Mouse (Mus musculus): ENCODE measurements at regions not wholly inside any gene's neighbourhood (a gene's known extent, or its start where the extent isn't known, plus 50 kb on each side); places are given as distances from the start of the nearest gene placed in this dataset.
"Not testable (repeated sequence)": the region's sequence is repeated elsewhere in the genome, so short reads cannot be mapped to it uniquely, and the experiment has no call there.

DNA sequence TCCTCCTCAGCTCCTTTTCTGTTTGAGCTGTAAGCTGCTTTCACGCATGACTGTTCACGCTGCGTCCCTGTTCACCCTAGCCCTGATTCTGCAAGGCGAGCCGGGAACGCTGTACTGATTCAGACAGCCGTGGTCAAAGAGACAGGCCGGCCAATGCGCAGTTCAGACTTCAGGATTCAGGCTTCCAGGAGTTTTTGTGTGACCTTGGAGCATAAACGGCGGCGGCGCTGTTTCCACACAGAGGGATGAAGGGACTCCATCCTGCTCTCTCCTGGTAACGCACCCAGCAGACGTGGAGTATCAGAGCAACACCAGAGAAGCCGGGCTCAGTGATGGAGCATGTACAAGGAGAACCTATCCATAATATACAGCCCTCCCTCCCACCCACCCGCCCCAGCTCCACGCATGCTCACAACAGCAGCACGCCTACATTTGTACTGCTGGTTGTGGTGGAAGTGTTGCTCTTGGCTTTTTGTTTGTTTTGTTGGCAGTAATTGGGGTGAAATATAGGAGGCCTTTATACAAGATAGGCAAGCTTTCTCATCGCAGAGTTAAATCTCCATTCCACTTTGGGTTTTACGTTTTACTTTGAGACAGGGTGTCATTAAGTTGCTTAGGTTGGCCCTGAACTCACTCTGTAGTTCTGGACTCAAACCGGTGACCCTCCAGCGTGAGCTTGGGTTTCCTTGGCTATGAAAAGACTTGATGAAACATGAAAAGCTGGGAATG, 98.6 kb upstream of the Cpsf6 start:
- DNase-seq (ENCODE audit: low read depth, low spot score), result no peak

DNA sequence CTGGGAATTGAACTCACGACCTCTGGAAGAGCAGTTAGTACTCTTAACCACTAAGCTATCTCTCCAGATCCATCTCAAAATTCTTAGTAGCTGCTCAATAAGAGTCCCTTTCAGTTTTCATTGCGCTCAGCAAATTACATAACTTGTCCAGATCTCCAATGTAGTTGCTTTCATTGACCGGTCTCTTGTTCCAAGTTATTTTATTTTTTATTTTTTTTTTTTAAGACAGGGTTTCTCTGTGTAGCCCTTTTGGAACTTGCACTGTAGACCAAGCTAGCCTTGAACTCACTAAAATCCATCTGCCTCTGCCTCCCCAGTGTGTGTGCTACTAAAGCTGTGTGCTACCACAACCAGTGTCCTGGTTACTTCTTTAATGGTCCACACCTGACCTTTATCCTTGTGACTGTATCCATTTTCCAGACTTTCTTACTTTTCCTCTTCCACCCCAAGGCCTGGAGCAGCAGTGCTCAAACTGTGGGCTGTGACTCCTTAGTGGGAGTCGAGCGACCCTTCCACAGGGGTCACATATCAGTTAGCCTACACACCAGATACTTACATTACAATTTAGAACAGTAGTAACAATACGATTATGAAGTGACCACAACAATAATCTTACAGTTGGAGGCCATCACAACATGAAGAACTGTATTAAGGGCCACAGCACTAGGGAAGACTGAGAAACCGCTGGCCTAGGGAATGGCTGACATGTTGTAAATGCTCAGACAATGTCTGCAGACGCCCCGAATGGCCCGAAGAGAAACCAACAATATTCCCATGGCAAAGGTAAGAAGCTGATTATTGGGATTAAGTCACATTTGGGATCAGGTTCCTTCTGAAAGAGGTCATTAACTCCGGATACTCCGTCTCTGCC, 97.8 kb upstream of the Cpsf6 start:
- DNase-seq (ENCODE audit: low read depth, low spot score), result no peak

DNA sequence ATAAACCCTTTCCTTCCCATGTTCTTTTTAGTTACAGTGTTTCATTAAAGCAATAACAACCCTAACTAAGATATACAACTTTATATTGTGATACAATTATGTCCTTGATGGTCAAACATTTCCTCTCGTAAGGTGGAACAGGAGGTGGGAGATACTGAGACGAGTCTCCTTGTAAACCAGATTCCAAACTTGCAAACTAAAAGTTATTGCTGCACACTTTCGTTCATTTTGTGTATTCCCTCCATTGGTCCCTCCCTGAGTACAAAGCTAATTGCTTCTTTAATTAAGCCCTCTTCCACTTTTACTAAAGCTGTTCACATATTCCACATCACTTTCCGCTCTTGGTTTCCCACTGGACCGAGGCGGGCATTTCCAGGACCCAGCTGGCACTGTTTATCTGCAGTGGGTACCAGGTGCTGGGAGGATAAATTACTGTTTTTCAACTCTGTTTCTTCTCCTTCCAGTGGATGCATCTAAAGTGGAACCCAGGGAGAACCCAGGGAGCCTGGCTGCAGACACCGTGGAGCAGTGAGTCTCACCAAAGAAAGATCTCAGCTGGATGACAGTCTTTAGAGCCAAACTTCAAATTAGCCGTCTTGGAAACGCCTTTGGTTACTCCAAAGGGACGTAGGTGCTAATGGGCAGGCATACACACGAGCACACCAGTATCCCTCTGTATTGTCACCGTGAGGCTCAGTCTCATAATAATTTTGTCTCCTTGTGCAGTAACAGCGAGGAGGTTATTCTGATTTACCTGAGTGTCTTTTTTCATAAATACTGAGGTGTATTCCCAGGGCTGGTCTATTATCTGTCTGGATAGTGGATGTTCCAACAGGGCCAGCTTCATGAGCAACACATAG, 95.5 kb upstream of the Cpsf6 start:
- DNase-seq (ENCODE audit: low read depth, low spot score), result no peak

DNA sequence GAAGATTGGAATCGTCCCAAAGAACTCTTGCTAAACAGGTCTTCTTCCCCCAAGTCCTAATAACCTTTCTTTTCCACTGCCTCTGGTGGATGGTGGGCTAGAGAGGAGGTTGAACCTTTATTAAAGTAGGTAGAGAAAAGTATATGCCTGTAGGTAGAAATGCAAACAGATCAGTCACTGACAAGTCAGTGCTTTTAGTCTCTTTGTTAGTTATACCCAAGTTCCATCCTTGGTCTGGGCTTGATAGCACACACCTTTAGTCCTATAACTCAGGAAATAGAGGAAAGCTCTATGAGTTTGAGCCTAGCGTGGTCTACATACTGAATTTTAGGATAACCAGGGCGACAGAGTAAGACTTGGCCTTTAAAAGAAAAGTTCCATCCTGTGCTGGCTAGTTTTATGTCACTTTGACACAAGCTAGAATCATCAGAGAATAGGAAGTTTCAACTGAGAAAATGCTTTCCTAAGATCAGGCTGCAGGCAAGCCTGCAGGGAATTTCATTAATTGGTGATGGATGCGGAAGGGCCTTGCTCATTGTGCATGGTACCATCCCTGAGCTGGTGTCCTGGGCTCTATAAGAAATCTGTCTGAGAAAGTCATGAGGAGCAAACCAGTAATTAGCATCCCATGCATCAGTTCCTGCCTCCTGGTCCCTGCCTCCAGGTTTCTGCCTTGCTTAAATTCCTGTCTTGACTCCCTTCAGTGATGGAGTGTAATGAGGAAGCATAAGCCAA, 94.7 kb upstream of the Cpsf6 start:
- DNase-seq (ENCODE audit: low read depth, low spot score), result no peak

DNA sequence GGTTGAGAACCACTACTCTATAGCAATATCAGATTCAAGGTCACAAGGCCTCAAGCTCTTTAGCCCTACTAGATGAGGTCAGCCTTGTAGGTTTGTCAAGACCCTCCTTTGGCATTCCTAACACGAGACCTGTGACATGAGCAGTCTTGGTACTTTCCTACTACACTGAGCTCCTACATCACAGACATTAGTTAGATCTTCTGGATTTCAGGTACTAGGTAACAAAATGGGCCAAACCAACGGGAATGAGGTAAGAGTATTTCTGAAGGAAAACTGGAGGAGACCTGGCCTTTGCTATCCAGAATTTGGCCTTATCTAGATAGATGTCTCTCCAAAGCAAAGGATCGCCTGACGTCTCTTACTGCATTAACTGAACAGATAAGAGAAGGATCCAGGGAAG, 93.7 kb upstream of the Cpsf6 start:
- no peak for DNase-seq (ENCODE audit: low read depth, low spot score)

DNA sequence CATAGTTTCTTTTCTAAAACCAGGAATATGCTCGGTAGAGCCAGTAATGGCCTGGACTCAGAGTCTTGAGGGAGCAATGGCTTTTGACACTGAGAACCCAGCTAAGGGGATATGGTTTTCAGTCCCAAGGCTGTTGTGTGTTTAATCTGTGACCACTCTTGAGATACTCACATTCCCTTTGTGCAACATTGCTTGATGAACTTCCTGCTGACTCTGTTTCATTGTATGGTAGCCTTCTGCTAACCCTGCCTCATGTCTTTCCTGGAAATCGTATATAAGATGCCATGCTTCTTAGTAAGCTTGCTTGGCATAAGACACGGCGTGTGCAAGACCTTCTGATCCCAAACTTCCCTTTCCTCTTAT, 92.7 kb upstream of the Cpsf6 start:
- DNase-seq (ENCODE audit: low read depth, low spot score), result no peak

DNA sequence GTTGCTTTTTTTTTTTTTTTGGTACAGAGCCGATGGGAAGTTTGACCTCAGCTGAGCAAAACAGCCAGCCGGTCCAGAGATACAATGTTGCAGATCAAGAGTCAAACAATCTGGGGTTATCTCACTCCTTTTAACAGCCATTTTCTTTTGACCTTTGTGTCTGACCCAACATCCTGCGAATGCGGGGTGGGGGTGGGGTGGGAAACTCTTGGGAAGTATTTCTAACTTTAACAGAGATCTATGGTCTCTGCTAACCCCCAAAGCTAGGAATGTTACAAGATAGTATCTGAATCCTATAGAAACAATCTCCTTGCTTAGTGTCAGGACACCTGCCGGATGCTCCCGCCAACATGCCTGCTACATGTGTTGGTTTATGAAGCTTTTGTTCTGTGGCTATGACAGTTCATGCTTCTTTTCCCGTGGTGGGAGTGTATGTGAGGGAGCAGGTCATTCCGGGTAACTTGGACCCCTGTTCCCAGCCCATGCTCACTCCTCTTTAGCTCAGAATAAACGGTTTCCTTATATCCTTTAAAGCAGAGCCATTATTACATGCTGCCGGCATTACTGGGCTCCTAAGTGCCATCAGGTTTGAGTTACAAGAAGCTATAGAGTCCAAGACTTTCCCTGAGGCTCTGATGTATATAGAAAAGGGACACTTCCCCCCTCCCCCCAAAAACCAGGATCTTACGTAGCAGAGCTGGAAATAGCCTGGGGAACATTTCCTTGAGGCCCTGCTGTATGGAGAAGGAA, 92.2 kb upstream of the Cpsf6 start:
- DNase-seq (ENCODE audit: low read depth, low spot score), result no peak

DNA sequence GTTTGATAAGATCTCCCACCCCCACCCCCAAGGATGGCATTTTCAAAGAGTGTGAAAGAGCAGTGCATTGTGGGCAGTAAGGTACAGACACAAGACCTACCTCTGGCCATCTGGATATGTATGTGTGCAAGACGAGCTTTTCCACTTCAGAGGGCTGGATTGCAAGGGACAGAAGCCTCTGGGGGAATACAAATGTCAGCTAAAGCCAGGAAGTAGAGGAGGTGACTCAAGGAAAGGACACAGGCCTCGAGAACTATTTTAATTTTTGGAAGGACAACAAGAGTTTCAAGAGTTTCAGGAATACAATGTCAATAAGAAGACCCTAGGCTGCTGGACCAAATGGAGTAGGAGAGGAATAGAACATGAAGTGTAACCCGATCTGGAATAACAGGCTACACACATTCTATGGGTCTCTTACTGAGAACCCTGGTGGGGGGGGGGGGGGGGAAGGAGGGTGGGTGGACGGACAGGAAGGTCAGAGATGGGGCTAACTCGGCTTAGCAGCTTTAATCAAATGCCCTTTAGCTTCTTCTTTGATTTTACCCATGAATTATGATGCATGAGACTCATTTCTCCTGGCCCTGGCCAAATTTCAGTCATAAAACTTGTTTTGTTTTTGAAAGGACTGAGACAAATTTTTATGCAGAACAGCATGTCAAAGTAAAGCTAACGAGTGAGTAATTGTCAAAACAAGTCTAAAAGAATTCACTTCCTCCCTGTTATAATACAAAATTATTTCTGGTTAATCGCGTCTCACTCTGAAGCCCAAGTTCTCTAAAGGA, 91.4 kb upstream of the Cpsf6 start:
- DNase-seq (ENCODE audit: low read depth, low spot score), result no peak

DNA sequence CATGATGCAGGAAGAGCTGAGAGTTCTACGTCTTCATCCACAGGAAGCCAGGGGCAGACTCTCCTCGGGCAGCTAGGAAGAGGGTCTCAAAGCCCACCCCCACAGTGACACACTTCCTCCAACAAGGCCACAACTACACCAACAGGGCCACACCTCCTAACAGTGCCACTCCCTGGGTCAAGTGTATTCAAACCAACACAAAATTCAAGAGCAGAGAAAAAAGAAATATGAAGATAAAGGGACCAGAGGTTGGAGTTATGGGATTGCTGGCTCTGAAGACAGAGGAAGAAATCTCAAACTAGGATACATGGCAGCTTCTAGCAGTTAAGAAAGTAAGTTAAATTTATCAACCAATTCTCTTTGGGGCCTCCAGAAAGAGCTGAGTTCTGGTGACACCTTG, 90.7 kb upstream of the Cpsf6 start:
- no peak for DNase-seq (ENCODE audit: low read depth, low spot score)

DNA sequence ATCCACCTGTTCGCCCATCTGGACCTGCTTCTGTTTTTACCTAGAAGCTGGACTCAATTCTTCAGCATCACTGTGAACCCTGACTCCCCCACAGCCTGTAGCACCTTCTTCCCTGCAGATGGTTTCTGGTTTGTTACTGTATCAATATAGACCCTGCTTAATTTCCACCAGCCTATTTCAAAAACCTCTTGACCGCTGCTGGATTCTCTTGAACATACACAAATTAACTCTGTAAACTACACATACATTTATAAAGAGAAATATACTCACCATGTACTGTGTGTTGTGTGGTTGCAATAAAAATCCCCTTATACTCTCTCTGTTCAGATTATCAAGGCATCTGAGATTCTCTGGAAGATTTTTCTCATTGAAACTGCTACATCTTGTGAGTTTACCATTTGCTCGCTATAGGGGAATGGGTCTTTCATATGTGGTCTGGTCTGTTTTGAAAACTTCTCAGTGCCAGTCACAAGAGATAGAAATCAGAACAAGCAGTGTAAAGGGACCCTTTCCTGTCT, 89.8 kb upstream of the Cpsf6 start:
- no peak for DNase-seq (ENCODE audit: low read depth, low spot score)

DNA sequence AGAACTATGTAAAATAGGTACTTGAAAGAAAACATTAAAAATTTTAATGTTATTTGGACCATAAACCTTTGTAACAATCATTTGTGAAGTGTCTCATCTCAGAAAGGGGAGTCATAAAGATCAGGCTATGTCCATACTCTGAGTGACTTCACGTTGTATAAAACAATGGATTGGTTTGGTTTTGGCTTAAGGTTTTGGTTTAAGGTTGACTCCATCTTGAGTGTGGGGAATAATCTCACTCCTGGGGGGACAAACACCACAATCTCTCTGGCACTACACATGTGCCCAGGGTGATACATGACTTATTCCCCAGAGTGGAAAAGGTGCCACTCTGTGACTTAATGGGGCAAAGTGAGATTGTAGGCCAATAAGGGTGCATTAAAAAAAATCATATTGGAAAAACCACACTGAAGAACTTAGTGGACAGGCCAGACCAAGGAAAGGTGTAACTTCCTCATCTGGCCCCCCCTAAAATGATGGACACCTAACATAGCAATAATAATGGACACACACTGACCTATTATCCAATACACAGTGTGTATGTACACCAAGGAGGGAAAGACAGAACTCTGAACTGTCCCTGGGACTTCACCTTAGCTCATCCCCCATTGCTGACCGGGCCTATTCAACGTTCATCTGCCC, 89.2 kb upstream of the Cpsf6 start:
- no peak for DNase-seq (ENCODE audit: low read depth, low spot score)

DNA sequence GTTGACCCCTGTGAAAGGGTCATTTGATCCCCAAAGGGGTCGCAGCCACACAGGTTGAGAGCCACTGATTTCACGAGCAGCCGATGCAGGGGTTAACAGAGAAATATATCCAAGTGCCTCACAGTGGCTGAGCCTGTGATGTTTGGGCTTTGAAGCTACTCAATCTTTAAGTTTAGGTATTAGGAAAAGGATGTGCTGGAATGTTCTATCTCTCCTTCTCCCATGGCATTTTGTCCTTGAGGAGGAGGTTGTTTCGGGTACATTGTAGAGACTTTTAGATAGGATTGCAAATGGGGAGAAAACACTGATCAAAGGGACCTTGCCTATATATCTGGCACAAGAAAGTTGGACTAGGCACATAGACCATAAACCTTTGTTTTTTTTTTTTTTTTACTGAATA, 88.6 kb upstream of the Cpsf6 start:
- no peak for DNase-seq (ENCODE audit: low read depth, low spot score)

DNA sequence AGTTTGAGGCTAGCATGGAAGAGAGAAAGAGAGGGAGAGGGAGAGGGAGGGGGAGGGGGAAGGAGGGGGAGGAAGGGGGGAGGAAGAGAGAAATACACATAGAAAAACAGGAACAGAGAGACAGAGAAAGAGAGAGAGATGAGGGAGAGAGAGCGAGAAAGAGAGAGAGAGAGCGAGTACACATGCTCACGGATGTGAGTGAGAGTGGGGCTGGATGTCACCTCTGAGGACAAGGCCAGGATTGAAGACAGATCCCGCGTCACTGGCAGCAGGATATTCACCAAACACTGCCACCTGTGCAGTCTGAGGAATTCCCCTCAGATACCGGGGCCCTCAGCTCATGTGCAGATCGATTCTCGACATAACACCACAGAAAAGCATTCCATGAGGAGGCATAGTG, 87.3 kb upstream of the Cpsf6 start:
- no peak for DNase-seq (ENCODE audit: low read depth, low spot score)

DNA sequence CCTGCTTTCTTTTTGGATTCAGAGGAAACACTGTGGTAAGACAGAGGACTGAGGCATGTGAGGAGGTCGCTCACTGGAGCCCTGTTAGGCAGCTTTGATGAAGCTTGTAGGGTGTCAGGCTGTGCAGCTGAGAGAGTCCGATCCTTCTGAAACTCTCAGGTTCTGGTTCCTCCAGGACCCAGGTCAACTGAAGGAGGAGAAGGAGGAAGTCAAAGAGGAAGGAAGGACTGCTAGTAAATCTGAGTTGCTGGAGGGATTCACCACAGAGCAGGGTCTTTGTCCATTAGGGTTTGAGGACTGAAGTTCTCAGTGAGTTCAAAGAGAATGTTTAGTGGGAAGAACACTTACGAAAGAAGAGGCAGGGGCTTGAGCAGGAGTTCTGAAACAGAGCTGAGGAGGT, 86.6 kb upstream of the Cpsf6 start:
- no peak for DNase-seq (ENCODE audit: low read depth, low spot score)

DNA sequence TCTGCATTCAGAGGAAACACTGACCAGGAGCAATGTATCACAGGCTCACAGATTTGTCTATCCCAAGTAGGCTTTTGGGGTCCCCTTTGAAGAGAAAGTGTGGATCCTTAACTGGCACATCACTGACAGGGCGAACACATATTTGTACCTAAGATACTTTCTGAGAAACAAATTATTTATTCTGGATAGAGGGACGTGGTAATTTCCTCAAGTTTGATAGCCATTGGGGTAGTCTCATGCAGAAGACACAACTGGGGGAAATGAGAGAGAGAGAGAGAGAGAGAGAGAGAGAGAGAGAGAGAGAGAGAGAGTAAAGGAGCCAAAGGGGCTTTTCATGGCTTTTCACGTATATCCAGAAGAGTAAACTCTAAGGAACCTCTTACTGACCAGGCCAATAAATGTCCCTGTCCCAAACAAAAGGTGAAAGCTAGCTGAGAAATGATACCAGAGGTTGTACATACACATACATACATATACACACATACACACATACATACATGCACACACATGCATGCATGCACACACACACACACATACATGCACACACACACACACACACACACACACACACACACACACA, 85.9 kb upstream of the Cpsf6 start:
- DNase-seq (ENCODE audit: low read depth, low spot score), result no peak

DNA sequence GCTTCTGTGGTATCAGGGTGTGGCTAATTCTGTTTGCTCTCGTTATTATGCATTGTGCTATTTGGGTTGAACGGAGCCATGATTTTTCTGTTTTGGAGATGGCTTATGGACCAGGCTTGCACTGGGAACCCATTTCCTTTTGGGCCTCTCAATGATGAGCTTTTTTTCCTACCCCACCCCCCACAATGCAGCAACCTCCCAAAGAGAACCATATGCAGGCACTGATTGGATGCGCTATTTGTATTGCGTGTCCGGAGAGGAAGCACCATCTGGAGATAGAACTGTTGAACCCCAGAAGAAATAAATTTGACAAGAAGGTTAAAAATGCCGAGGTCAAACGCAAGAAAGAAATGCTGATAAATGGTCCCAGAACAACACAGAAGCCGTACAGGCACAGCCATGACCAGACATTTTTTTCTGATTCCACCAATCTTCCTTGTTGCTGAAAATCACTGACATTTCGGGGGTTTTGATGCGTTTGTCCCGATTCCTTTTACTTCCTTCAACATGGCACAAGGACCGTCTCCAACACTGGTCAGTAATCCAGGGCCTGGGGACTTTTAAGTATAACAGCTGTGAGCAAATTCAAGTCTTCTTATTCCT, 85.3 kb upstream of the Cpsf6 start:
- no peak for DNase-seq (ENCODE audit: low read depth, low spot score)

DNA sequence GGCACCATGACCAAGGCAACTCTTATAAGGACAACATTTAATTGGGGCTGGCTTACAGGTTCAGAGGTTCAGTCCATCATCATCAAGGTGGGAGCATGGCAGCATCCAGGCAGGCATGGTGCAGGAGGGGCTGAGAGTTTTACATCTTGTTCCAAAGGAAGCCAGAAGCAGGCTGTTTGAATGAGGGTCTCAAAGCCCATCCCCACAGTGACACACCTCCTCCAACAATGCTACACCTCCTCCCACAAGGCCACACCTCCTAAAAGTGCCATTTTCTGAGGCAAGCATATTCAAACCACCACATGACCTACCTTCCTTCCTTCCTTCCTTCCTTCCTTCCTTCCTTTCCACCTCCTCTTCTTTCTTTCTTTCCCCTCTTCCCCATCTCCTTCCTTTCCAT, 84.5 kb upstream of the Cpsf6 start:
- DNase-seq (ENCODE audit: low read depth, low spot score), result not testable (repeated sequence)

DNA sequence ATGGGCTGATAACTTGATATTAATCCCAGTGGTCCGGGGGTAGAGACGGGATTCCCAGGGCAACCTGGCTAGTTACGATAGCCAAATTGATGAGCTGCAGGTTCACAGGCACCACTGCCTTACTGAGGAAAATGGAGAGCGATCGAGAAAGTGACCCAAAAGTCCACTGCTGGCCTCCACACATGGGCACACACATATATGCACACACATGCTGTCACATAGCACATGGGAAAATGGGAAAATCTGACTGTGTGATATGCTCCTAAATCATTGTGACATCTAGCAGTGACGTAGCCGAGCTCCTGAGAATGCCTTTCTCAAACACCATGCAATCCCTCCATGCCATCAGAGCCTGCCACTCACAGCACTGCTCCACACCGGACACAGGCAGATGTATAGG, 83.8 kb upstream of the Cpsf6 start:
- DNase-seq (ENCODE audit: low read depth, low spot score), result no peak

DNA sequence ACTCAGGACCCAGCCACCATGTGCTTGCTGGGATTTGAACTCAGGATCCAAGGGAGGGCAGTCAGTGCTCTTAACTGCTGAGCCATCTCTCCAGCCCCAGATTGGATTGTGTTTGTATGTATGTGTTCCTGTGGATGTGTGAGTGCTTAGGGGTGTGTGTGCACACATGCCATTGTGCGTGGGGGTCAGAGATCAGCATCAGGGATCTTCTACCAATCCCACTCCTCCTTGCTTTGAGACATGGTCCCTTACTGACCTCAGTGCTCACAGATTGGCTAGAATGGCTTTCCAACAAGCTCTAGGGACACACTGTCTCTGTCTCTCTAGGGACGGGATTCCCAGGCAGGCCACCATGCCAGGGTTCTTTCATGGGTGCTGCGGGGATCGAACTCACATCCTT, 83.1 kb upstream of the Cpsf6 start:
- DNase-seq (ENCODE audit: low read depth, low spot score), result no peak

Measured in embryo, embryonic 11.5 days (tissue).